Mouse (Mus musculus) gastrocnemius, adult 2 months (tissue): ENCODE data around the gene Rundc3a. TPM values are rescaled to one million over a fixed set of nuclear protein-coding genes. Genes with fewer than 3 reads are reported as not detected.

ENCODE experiments used
- DNase-seq: peaks from one replicate; pipeline ENCODE4 v3.0.0; 2022
- H3K27ac ChIP-seq: fragments of 200-600 bp; 2 replicates; pipeline ENCODE4 v1.8.1; 2022; ENCODE audit warnings: mild to moderate bottlenecking
- H3K4me3 ChIP-seq: fragments of 200-600 bp; 2 replicates; pipeline ENCODE4 v1.8.1; 2022; ENCODE audit warnings: mild to moderate bottlenecking, moderate library complexity
- CTCF ChIP-seq: fragments of 200-600 bp; IDR thresholded peaks from 2 replicates; pipeline ENCODE4 v1.8.1; 2022; ENCODE audit warnings: antibody characterized with exemption, mild to moderate bottlenecking, moderate library complexity
- intact Hi-C: fragments of 180-260 bp; cut with DNase I; formaldehyde crosslinking; loops from one replicate; pipeline ENCODE4 v1.15.1; 2025
- total RNA-seq, 2 experiments: library from RNA; stranded (reverse); gene quantifications; 2 replicates each; pipeline ENCODE4 v1.2.3; 2021

The Rundc3a gene
- total RNA-seq, 2 experiments from 2014 or later = not detected

GRCm38 (mm10) chr11:102437120-102438061 lies 44.2 kb downstream of the Rundc3a start:
- Histone ChIP-seq H3K27ac (peak overlapping the region; percentile 64), H3K4me3 (peak overlapping the region; percentile 74)
- TF ChIP-seq CTCF = peak; percentile 59
- peak; percentile 84 for DNase-seq
- intact Hi-C loops = no loop called here

GRCm38 (mm10) chr11:102438212-102439092 lies 45.2 kb downstream of the Rundc3a start:
- Histone ChIP-seq H3K4me3 (peak overlapping the region; percentile 74), H3K27ac (peak overlapping the region; percentile 64)
- peak; percentile 88 for TF ChIP-seq CTCF
- DNase-seq = peak; percentile 87
- intact Hi-C loops = no loop called here

GRCm38 (mm10) chr11:102439093-102440082 lies 46.2 kb downstream of the Rundc3a start:
- no peak for DNase-seq
- intact Hi-C loops = no loop called here
- no peak overlapping the region for H3K27ac ChIP-seq

GRCm38 (mm10) chr11:102440255-102440654 lies 47.1 kb downstream of the Rundc3a start:
- no peak for TF ChIP-seq CTCF
- DNase-seq = no peak
- Histone ChIP-seq H3K27ac (no peak overlapping the region), H3K4me3 (no peak overlapping the region)
- intact Hi-C loops = no loop called here

More at GRCm38 (mm10) chr11:102439093-102440082, 46.2 kb downstream of the Rundc3a start:
- no peak for TF ChIP-seq CTCF
- H3K4me3 ChIP-seq = no peak overlapping the region

GRCm38 (mm10) chr11:102441434-102441833 lies 48.2 kb downstream of the Rundc3a start:
- intact Hi-C loops = no loop called here
- peak; percentile 29; the same call in 1 of the 2 replicates for TF ChIP-seq CTCF
- no peak overlapping the region for H3K4me3 ChIP-seq
- DNase-seq = no peak
- no peak overlapping the region for H3K27ac ChIP-seq

DNA sequence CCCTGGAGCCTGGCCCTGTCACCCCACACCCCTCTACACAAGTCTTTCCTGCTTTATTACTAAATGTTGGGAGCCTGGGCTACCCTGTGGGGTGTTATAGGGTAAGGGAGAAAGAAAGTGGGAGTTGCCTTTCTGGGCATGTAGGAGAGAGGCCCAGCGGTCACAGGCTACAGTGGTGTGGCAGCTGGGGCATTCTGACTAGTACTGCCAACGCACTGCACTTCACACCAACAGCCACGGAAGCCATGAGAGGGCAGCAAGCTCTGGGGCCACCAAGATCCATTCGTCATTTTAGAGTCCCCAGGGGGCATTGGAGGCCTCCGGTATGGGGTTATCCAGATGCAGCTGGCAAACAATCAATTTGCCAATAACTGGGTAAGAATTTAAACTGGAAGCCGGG lies 48.9 kb downstream of the Rundc3a start:
- no peak overlapping the region for H3K4me3 ChIP-seq
- no peak for TF ChIP-seq CTCF
- no peak for DNase-seq
- no peak overlapping the region for H3K27ac ChIP-seq
- intact Hi-C loops = no loop called here

DNA sequence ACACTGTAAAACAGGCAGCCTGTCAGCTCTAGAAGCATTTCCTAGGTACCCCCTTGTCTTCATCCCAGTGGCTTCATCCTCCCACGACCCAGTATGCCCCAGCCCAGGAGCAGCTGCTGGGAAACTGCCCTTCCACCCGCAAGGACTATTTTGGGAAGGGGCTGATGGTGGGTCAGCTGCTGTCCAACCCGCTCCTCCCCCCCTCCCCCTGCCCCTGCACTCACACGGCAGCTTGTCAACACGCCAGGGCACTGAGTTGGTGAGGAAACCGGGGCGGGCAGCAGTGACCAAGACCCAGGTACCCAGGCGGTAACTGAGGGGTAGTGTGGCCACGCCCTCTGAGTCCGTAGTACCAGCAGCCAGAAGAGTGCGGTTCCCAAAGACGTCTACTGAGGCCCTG lies 50.5 kb downstream of the Rundc3a start:
- DNase-seq = no peak
- no peak overlapping the region for H3K4me3 ChIP-seq
- intact Hi-C loops = no loop called here

GRCm38 (mm10) chr11:102444321-102444720 lies 51.1 kb downstream of the Rundc3a start:
- no peak overlapping the region for H3K4me3 ChIP-seq
- no peak for TF ChIP-seq CTCF
- DNase-seq = no peak
- H3K27ac ChIP-seq = no peak overlapping the region
- intact Hi-C loops = no loop called here

More for the DNA sequence above, 50.5 kb downstream of the Rundc3a start:
- no peak overlapping the region for H3K27ac ChIP-seq
- TF ChIP-seq CTCF = no peak

GRCm38 (mm10) chr11:102444781-102445180 lies 51.6 kb downstream of the Rundc3a start:
- no peak for DNase-seq
- intact Hi-C loops = no loop called here
- no peak for TF ChIP-seq CTCF
- no peak overlapping the region for H3K4me3 ChIP-seq
- H3K27ac ChIP-seq = no peak overlapping the region

DNA sequence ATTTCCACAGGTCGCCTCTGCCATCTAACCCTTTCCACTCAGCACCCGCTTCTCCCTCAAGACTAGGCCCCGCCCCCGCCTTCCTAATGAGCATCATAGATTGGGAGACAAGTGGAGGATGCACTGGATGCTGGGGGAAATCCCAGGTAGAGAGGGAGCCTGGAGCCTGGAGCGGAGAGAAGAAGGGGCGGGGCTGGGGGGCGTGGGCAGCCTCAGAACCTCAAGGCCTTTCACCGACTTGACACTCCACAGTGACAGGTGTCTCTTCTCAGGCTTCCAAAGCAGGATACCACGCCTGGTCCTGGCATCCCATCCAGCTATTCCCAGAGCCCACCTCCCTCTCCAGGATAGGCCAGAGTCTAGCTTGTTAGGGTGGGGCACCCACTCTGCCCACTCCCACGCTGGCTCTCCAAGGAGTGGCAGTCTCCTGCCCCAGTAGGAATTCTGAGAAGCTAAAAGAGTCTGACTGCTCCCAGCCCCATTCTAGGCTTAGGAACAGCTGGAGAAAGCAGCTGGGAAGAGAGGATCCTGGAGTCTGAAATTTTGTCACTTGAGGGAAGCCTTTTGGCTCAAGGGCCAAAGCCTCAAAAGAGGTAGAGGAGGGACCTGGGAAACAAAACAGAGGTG lies 52.2 kb downstream of the Rundc3a start:
- TF ChIP-seq CTCF = no peak
- 0 out of 2 replicates have a peak overlapping the region, but pooled peaks have one; percentile 16 for H3K27ac ChIP-seq
- intact Hi-C loops = no loop called here
- peak overlapping the region; percentile 90 for H3K4me3 ChIP-seq
- DNase-seq = peak; percentile 19

- TF ChIP-seq CTCF = no peak
- intact Hi-C loops = no loop called here
- 0 out of 2 replicates have a peak overlapping the region, but pooled peaks have one; percentile 16 for H3K27ac ChIP-seq
- peak; percentile 40 for DNase-seq
- H3K4me3 ChIP-seq = peak overlapping the region; percentile 90
These were observed 52.7 kb downstream of the Rundc3a start for GRCm38 (mm10) chr11:102445891-102446361.
